Mouse (Mus musculus) mouse trophoblast stem cell (cell line): ENCODE measurements around the gene Npy4r.

ENCODE experiments used
- in situ Hi-C, 2 experiments: fragments of 300-500 bp; cut with MseI, MboI; formaldehyde crosslinking; loops; 2 replicates in 1 of 2; 3 replicates in 1 of 2; pipeline ENCODE4 v1.15.1; 2025

Npy4r gene

DNA sequence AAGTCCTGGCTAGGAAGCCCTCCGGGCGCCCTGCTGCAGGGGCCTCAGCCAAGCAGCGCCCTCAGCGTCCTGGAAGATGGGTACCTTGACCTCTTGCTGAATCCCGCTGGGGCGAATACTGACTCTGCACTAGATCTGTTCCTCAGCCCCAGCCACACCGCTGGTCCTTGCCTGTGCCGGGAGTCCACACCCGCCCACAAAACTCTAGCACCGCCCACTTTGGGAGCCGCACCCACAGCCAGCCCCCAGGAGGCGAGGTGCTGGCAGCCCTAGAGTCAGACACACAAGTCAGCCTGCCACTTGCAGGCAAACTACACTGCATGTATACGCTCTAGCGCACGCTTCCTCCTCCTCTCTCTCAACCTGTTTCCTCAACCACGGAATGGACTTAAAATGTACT, at the start of gene Npy4r:
TSS of gene Npy4r (minus strand) at position 148 of the 400 bp plus-strand sequence.
- in situ Hi-C loops, result no loop called here

DNA sequence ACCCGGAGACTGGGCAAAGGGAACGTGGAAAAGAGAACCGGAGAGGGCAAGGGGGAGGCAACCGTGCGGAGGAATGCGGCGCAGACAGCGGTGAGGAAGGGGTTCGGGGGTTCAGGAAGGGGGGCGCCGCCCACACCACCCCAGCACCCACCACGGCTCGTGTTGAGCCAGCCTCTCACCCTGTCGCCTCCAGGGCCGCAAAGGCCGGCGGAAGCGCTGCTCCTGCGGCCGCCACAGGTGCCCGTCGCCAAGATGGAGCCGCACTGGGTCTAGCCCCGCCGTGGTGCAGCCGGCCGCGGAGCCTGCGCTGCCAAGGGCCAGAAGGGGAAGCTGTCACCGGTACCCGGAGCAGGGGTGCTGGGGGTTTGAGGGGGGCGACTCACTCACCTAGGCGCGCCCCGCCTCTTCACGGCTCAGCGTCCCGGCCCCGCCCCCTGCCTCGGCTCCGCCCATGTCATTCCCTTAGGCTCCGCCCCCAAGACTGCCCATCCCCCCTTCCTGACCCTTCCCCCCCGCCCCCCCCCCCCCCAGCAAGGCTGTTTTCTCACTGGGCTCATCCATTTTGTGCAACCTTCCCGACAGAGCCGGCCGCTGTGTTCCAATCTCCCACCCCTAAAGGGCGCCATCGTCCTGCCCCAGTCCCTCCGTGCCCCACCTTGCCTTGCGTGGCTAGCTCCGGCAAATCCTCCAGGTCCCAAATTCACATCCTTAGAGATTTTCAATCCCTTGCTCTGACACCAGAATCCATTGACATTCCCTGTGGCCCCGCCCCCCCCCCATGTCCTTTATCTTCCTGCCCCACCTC, 49.1 kb upstream of the Npy4r start, which contains the start of gene Gprin2:
TSS of gene Gprin2 (minus strand) at position 423 of the 805 bp plus-strand sequence.
- in situ Hi-C loops, result no loop called here

DNA sequence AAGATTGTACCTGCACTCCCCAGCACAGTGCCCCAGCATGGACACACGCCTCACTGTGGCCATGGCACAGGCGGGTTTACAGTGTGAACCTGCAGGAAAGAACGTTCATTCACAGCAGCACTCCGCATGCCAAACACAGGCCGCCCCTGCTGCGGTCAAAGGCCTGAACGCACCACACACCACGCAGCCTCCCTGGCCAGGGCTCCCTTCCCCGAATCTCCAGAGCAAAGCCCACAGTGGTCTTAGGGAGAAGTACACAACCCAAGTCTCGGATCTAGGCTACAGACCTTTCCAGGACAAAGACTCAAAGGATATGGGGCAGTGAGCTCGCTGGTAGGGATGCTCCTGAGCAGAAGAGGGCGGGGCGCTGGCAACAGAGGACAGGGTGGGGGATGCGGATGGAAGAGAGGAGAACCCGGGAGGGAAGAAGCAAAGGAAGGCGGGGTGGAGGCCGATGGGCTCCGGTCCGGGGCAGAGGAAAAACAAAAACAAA, 48.5 kb upstream of the Npy4r start:
- in situ Hi-C loops, result no loop called here

DNA sequence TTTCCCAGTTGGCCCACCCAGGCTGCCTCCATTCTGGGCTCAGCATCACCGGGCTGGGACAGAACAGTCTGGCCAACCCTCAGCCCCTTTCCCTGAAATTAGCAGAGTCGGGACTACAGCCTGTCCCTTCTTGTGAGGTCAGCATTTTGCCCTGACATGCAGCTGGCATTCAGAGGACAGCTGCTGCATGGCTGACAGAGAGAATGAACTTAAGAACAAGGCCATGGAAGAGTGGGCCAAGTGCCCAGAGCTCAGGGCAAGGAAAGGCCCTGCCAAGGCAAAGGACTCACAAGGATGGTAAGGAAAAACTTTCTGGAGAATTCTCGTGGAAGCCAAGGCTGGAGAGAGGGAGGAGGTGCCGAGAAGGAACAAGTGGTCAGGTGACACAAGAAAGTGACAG, 44.4 kb upstream of the Npy4r start:
- in situ Hi-C loops, result no loop called here

DNA sequence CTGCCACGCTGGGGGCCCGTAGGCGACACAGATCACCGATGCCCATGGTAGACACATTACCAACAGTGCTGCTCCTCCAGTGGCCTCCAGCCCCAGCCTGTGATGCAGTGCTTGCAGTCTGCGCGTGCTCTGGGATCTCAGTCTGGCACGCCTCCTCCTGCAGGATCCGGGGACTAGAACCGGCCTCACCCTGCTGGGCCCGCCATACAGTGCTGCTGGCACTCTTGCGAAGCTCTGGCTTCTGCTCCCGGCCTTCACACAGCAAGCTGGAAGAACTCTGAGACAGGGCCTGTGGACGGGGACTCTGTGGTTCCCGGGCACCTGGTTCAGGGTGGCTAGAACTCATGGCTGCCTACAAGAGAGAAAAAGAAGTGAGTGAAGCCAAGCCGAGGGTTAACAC, 43.2 kb upstream of the Npy4r start:
- in situ Hi-C loops, result no loop called here

DNA sequence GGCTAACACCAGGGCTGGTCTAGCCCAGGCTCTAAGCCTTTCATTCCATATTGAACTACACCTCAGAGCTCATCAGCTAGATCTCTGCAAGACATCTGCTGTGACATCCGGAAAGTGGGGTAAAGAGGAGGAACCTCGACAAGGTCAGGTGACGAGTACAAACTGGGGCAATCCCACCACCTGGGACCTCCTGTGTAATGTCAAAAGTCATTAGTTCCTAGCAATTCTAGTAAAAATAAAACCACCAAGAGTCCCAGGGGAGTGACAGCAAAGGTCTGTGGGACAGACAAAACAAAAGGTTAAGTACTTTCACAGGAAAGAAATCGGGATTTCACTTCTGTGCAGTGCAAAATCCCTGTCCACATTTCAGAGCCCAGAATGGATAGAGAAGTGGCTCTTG, 41.6 kb upstream of the Npy4r start:
- in situ Hi-C loops, result no loop called here

DNA sequence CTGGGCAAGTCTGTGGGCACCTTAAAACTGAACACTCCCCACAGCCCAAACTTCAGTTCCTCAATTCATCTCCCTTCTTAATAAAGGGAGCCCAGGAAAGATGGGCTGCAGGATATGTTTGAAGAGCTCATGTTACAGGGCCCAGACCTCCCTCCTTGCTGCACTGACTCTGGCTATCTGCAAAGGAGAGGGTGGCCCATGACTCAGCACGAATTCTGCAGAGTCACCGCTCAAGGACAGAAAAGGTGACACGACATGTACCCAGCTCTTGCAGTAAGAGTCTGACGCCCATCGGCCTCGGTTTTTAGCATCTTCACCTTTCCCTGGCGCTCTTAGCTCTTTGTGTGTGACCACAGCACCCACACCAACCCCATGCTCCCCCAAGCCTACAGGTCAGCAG, 38.1 kb upstream of the Npy4r start:
- in situ Hi-C loops, result no loop called here

DNA sequence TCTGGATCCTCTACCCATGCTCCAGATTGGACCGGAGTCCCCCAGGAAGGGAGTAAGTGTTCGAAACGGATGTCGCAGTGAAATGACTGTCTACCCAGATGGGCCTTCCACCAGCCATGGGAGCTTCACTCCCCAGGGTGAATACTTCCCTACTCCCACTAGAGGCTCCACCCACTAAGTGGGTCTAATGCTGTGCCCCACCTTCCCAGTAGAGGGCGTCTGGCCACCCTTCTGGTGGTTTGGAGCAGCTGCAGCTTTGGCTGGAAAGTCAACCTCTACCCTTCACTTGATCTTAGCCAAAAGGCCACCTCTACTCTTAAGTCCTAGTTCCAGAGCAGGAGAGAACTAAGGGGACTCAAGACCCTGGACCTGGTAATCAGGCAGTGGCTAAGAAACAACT, 36.3 kb upstream of the Npy4r start:
- in situ Hi-C loops, result no loop called here

DNA sequence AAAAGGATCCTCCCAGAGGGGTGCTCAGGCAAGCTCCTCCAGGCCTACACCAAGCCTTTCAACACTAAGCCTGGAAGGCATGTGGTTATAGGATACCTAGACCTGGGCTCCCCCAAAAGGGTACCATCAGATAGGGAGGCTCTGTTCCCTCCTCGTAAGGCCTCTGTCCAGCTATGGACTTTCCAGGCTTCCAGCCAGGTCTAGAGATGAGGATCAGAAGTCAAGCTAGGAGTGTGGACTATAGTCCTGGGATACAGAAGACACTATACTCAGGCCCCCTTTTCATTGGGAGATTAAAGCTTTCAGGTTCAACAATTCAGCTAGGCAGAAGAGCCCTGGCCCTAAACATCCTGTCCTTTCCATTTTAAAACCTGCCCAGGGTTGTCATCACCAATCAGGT, 30.8 kb upstream of the Npy4r start:
- in situ Hi-C loops, result no loop called here

DNA sequence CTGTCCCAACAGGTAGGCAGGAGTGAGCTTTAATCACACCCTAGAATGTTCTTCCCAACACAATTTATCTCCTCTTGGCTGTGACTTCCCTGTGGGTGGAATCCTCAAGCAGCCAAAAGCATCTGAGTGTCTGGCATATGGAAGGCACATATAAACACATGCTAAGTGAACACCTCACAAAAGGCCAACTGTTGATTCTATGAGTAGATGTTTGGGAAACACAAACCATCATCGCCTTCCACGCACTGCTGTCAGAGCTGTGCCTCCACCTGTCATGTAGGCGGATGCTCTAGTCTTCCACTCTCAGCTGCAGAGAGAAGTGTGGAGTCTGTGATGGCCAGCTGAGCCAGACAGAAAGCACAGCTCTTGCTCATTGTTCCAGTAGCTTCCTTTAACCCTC, 27.1 kb upstream of the Npy4r start:
- in situ Hi-C loops, result no loop called here

DNA sequence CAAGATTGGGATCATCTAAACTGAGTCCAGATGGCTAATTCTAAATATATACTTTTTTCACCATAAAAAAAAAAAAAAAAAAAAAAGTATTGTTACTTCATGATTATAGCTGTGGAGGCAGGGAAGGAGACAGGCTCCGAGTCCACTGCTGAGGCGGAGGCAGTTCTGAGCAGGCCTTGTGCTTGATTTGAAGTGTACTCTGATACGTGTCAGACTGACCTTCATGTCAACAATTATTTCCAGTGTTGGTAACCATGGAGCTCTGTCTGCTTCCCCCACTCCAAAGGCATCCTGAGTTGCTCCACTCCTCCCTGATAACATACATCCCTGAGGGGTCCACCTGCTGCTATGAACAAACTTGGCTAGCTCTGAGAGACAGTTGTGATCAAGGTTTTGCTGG, 18.8 kb upstream of the Npy4r start:
- in situ Hi-C loops, result no loop called here

DNA sequence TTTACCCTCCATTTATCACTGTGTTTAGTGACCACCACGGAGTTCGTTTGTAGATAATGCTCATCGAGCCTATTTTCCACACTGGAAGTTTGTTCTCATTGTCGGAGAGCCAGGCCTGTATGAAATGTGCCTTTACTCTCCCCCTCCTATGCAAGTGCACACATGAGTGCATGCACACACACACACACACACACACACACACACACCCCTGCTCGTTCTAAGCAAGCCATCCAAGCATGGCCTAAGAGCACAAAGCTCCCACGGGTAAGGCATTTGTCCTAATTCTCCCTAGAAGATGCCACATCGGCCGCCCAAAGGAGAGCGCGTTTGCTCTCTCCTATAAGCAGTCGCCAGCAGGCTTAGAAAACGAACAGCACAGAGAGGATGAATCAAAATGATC, 3.5 kb upstream of the Npy4r start:
- in situ Hi-C loops, result no loop called here

DNA sequence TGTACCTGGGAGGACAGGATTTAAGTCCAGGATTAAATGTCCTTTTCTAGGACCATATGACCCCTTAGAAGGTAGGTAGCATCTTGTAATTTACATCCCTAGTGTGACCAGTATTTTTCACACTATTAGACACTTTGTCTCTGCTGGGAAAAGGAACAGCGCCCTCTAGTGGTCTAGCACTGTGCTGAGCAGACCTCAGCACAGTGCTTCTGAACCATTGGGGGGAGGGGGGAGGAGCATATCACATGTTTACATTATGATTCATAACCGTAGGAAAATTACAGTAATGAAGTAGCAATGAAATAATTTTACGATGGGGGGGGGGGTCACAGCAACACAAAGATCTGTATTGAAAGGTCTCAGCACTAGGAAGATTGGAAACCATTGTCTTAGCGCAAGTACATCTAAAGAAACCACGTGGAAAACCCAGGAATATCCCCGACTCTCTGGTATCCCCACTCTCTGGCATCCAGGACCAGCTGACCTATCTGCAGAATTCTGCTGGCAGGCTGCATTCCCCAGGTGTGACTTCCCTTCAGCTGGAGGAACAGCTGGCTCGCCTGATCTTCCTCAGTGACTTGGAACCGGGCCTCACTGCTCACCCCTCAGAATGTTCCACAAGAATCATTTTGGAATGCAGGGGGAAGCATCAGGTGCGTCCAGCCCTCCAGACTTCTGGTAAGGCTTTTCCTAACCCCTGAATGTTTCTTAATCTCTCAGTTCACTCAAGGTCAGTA, 2.5 kb upstream of the Npy4r start:
- in situ Hi-C loops, result no loop called here

DNA sequence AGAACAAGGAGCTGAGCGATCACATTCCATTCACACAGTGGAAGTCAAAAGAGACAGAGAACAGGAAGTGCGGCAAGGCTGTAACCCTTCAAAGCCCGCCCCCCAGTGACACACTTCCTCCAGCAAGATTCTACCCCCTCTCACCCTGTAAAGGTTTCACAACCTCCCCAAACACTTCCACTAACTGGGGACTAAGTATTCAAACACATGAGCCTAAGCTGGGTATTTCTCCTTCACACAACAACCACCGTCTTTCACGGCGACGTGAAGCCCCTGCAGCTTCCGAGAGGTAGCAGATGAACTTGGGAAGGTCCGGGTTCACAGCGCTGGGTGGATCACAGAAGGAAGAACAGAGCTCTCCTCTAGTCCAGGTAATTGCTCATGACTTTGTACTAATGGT, 9.4 kb downstream of the Npy4r start:
- in situ Hi-C loops, result no loop called here

DNA sequence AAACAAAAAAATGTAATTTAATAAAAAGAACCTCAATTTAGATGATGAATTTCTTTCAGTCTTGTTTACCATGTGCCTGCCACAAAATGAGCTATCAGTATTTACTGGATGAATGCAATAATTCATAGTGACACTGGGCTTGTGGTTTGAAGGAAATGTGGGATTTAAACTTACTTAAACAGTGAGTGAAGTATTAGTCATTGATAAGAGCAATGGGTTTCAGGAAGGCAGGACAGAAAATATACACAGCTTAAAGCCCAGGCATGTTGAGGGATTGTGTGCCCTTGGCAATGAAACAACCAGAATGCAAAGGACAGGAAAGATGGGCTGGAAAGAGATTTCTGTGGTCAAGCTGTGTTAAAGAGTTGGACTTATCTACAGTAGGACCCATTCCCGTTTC, 10.0 kb downstream of the Npy4r start:
- in situ Hi-C loops, result no loop called here

DNA sequence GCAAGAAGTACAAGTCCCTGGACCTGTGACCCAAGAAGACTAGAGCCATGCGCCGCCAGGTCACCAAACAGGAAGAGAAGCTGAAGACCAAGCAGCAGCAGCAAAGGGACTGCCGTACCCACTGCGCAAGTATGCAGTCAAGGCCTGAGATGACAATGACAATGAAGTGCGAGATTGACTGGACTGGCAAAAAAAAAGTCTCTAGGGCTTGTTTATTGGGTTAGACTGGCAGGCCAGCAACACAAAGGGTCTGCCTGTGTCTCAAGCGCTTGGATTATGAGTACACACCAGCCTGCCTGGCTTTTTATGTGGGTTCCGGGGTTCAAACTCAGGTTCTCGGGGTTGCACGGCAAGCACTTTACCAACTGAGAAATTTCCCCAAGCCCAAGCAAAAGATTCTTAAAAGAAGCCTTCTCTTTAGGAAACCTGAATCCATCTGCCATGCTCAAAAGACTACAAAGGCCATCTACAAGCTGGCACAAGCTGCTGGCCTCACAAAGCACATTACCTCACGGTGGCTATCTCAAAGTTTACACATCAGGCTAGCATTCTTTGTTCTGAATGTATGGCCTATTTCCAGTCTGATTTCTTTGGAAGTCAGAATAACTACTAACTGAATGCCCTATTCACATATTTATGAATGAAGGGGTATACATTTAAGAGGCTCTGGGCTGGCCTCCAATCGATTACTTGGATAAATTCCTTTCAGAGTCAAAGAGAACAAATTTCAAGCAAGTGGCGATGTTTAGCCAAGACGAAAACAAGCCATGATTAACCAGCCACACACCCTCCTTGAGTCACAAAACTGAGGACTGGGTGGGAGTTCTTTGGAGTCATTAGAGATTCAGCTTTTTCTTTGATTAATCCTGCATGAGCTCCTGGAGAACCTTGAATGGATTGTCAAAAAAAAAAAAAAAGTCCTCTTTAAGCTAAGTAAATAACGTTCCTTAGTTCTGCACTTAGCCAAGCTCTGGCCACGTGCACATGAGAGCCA, 12.3 kb downstream of the Npy4r start:
- in situ Hi-C loops, result no loop called here

DNA sequence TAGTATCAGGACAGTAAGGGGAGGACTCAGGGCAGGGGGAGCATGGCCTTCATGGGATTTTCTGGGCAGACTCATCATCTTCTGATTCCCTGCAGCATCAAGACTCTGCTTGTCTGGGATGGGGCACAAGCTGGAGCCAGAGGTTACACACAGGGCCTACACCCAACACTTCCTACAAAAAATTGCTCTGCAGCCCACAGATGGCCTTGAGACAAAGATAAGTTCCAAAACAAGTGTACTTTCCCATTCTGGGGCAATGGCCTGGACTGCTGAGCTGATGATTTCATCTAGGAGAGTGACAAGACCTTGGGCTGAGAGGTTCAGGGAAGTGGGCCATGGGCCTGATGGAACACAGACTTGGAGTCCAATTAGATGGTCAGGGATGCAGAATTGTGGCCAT, 16.9 kb downstream of the Npy4r start:
- in situ Hi-C loops, result no loop called here

DNA sequence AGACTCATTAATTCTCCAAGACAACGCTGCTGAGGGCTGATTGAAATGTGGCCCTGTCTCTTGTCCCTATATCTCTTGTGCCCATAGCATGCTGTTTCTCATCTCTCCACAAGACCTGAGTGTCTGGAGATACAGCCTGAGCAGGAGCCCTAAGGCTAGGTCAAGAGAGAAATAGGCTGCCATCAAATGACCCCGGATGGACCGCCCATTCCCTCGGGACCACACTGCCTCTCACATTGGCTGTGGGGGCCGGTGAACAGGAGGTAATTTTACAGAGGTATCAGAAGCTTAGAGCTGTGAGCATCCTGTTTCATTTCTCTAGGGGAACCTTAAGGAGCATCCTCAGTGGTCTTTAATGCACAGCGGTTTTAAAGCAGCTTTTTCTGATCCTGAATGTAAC, 21.1 kb downstream of the Npy4r start:
- in situ Hi-C loops, result no loop called here

DNA sequence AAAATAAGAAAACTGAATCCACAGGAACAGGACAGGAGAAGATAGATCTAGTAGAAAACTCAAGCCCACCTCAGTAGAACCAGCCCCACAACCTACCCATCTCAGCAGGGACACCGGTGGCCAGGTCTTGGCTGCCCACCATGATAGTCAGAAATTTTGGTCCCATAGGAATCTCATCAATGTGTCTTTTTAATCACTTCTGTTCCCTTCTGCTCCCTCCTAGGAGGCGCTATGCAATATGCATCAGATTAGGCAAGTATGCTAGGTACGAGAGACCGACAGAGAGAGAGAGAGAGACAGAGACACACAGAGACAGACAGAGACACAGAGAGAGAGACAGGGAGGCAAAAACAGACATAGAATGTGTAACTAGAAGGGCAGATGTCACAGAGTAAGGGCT, 30.6 kb downstream of the Npy4r start:
- in situ Hi-C loops, result no loop called here

DNA sequence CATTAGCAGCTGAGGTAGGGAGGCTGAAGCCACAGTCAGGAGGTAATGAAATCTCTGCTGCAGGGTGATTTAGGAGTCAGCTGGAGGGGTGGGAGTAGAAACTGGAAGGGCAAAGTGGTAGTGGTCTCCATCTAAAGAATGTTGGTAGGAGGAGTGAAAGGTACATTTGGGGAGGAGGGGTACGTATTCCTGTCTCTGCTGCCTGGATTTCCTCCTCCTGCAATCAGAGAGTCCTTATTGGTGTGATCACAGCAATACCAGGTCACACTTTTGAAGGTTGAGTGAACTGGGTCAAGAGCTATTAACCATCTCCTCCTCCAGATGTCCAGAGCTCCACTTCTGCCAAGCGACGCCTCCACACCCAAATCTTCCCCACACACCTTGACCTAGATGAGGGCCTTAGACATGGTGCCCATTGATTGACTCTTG, 31.4 kb downstream of the Npy4r start:
- in situ Hi-C loops, result no loop called here

DNA sequence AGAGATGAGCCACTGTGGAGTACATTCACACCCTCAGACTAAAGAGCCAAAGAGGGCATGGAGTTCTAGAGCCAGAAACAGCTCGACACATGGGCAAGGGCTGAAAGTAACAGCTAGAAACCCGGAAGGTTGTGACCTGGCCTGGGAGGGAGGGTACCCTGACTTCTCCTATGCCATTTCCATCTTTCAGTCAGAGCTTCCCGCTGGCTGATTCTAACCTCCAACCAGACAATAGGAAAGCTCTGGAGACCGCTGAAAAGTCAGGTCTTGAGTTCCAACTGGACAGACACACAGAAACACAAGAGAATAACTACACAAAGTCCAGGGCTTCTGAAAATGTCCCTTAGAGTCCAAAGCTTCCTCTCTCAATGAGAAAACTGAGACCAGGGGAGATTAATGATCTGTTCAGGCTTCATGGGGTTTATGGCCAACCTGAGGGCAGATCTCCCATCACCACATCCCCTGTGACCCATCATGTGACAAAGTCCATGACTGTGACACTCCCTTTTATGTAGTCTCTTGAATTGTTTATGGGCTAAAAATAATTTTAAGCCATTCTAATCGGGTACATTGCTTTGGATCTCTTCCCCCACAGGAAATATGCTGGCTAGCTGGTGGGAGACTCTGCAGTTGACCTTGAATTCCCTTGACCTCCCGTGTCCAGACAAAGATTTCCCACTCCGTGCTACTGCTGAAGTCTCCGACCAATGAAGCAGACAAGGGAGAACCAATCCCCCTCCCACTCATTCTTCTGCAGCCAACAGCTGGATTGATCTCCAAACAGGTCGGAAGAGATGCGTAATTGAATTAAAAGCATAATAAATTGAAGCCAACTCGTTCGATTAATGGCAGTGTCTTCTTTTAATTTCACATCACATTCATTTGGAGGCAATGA, 32.0 kb downstream of the Npy4r start:
- in situ Hi-C loops, result no loop called here
